ENCODE assay signal across 8 mouse cellular contexts in genomic region chr4:152296874-152297861, GRCm38 (mm10). TPM values are rescaled to one million over a fixed set of nuclear protein-coding genes. Genes with fewer than 3 reads are reported as not detected.
DNase-seq lines count a peak whose midpoint lies in the region; ATAC-seq lines count a peak whose summit lies in the region.

Icmt (plus strand) TSS chr4:152297227.

- peak; percentile 99 for DNase-seq in Muller cell, postnatal 12 days (ENCODE audit: inconsistent ontology term)
- peak; percentile 99 for DNase-seq in cerebellum, adult 9-11 months
- DNase-seq in frontal cortex, adult 2 months (ENCODE audit: extremely low spot score in 1 of 2, low spot score in 1 of 2): peak; percentile 95 to 99
- DNase-seq in hindbrain, embryonic 11.5 days (ENCODE audit: low spot score): peak; percentile 99
- peak; percentile 99 for DNase-seq in layer of hippocampus, postnatal 10 days (ENCODE audit: low spot score in 2 of 2)
- DNase-seq in lung, postnatal 10 days: peak; percentile 100
- peak; percentile 100 for DNase-seq in ovary, postnatal 36 days (ENCODE audit: low spot score)
- peak; percentile 100 for DNase-seq in thymus, postnatal 25 days

- peak within 1 kb of the TSS; percentile 96 for H3K4me2 ChIP-seq in hindbrain, embryonic 11.5 days (replicated peaks; ENCODE audit: low read depth, low read length)

- peak within 1 kb of the TSS; percentile 98 for H3K4me3 ChIP-seq in hindbrain, embryonic 11.5 days (ENCODE audit: low read depth, low read length)

- no peaks in the 10 kb centered on the region for H3K9me3 ChIP-seq in hindbrain, embryonic 11.5 days (ENCODE audit: control insufficient read depth, low read length)

- H3K4me1 ChIP-seq in hindbrain, embryonic 11.5 days (replicated peaks; ENCODE audit: control insufficient read depth, insufficient read depth, low read length): peaks cover 13% of the 10 kb centered on the region

- peak within 1 kb of the TSS; percentile 96 for H3K9ac ChIP-seq in hindbrain, embryonic 11.5 days (ENCODE audit: low read depth, low read length)

- ATAC-seq in hindbrain, embryonic 11.5 days (ENCODE audit: low FRiP score): peak; percentile 93

- WGBS in hindbrain, embryonic 11.5 days: under 1% methylated on average over 110 of the region's 119 CpGs

- H3K27me3 ChIP-seq in hindbrain, embryonic 11.5 days (ENCODE audit: control insufficient read depth, insufficient read depth, low read length): peaks cover 31% of the 10 kb centered on the region

- peak within 1 kb of the TSS; percentile 67 for H3K27ac ChIP-seq in hindbrain, embryonic 11.5 days (ENCODE audit: low read depth, low read length)

- no peaks in the 10 kb centered on the region for H3K36me3 ChIP-seq in hindbrain, embryonic 11.5 days (ENCODE audit: control insufficient read depth, insufficient read depth, low read length)

RNA-seq across cellular contexts. Expression of gene Icmt, which starts in this region (rescaled TPM):
- polyA plus RNA-seq in frontal cortex, adult 2 months (2012; rRNA removed): 32.7 and 34.2 TPM in 2 replicates
- 17.4 and 20.6 TPM in 2 replicates for polyA plus RNA-seq in hindbrain, embryonic 11.5 days (2014; fragmentation: Nextera tagmentation; extraction: Ambion mirVana)
- 10 to 100 TPM; 27.9 to 33.9 TPM for total RNA-seq in layer of hippocampus, postnatal 10 days (2021)

Comparison
In these comparisons a context has a peak if more than half of its experiments do, and no peak if none do; other contexts are left out.
1. Peak in every context shown above with its lines: DNase-seq, ATAC-seq, H3K4me3 ChIP-seq and H3K27ac ChIP-seq.